Mouse (Mus musculus) ovary, postnatal 14 days (tissue): ENCODE data around the gene Padi2.

Source experiments
- DNase-seq: peaks from one replicate; pipeline ENCODE4 v3.0.0; 2022; ENCODE audit warnings: low spot score

The Padi2 gene

DNA sequence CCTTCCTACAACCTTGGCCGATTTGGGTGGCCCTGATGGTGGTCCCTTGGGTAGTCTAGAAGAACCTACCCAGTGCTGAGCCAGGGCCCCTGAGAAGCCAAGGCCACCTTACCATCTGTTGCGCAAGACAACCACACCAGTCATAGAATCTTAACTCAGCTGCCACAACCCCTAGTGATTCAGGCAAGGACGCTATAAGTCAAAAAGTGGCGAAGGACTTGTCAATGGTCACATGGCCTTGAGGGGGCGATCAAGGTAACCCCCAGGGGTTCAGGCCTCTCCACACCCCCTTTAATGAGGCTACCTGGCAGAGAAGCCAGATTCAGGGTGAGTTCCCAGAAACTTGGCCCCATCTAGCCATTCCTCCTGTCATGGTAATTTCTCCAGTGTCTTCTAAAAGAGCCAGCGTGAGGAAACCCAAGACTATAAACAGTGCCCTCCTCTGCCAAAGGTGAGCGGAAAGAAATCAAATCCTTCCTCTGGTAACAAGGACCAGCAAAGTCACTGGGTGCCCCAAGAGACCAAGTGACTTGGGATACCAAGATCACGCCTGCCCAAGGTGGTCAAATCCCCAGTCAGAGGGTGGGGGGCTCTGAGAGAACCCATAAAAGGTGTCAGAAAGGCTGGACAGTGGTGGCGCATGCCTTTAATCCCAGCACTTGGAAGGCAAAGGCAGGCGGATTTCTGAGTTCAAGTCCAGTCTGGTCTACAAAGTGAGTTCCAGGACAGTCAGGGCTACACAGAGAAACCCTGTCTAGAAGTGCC is 53.8 kb downstream of the Padi2 start:
- DNase-seq = no peak

DNA sequence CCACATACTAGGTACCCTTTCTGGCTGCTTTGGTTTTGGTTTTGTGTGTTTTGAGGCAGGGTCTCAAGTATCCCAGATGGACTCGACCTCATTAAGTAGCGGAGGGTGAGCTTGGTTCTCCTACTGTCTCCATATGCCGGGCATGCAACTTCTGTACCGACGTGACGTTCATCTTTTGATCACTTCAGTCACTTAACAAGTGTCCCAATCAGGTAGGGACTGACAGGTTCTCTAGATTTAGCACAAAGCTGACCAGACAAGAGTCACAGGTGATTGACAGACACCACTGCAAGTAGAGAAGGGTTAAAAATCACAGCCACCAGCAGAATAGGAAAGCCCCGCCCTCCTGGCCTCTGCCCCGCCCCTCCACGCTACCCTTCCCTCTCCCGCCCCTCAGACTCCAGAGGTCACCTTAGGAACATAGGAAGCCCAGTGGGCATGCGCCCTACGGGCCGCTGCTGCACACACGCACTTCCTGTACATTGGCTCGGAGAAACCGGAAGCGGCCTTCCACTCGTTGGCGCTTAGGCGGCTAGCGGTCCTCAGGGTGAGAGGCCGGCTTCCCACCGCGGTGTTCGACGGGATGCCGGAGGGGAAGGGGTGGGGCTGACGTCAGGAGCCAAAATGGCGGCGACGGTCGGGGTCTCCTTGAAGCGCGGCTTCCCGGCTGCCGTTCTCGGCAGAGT is 54.8 kb downstream of the Padi2 start, which contains the start of gene Sdhb:
TSS of gene Sdhb (plus strand) at position 423 of the 686 bp plus-strand sequence.
- peak; percentile 89 for DNase-seq

DNA sequence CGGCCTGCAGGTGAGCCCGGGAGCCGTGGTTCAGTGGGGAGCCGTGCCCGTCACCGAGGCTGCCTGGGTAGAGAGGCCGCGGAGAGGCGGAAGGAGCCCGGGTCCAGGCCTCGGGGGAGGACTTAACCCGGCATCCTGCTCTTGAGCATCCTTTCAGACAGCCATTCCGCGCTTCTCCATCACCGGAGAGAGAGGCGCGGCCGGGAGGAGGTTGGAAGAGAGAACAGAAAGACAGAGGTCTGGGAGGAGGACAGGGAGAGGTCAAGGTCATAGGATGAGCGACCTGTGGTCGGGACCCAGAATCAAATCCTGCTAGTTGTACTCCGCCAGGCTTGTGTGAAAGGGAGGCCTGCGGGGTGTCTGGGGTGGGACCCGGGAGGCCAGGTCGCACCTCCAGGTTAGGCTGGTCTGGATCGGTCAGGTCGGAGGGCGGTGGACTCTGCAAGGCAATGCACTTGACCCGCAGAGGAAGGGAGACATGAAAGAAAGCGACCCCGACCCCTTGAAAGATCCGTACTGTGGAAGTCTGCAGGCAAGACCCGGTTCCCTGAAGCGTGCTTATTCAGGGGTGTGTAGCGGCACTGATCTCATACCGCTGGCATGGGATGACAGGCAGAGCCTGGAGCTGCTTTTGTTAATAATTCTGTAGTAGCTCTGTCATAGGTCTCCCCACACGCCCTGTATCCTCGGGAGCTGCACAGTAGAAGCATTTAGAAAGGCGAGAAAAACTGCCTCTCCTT is 55.5 kb downstream of the Padi2 start:
- no peak for DNase-seq

DNA sequence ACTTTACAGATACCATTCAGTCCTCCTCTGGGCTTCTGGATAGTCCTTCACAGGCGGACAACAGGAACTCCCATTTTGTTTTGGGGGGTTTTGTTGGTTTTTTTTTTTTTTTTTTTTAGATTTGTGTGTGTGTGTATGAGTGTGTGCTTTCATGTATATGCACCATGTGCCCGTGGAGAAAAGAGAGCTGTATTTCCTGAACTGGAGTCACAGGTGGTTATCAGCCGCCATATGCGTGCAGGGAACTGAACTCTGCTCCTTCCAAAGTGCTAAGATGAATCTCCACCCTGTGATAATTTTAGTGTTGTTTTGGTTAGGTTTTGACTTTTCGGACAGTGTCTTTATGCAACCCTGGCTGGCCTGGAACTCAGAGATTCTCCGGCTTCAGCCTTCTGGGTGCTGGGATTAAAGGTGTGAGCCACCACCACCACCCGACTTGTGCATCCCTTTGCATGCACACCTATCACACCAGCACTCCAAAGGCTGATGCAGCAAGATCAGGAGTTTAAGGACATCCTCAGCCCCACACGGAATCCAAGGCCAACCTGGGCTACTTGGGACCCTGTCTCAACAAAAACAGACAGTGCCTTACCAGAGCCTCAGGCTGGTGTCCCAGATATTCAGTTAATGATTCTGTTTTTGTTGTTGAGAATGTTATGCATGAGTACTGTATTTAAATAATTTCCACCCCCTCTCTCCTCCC is 56.2 kb downstream of the Padi2 start:
- no peak for DNase-seq

DNA sequence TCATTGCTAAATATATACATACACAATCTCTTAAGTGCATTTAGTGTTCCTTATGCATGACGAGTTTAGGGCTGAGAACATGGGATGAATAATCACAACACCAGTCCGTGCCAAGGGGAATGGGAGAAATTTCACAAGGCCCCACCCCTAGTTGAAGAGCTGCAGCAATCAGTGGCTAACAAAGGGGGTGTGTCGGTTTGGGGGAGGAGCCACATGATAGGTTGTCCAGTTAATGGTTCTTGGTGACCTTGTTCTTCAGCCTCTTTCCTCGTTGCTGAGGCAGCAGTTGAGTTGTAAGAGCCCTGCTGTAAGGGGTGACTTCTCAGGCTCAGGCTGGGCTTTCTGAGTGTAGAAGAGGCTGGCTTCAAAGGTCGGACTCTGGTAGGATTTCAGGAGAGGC is 56.8 kb downstream of the Padi2 start:
- DNase-seq = no peak

DNA sequence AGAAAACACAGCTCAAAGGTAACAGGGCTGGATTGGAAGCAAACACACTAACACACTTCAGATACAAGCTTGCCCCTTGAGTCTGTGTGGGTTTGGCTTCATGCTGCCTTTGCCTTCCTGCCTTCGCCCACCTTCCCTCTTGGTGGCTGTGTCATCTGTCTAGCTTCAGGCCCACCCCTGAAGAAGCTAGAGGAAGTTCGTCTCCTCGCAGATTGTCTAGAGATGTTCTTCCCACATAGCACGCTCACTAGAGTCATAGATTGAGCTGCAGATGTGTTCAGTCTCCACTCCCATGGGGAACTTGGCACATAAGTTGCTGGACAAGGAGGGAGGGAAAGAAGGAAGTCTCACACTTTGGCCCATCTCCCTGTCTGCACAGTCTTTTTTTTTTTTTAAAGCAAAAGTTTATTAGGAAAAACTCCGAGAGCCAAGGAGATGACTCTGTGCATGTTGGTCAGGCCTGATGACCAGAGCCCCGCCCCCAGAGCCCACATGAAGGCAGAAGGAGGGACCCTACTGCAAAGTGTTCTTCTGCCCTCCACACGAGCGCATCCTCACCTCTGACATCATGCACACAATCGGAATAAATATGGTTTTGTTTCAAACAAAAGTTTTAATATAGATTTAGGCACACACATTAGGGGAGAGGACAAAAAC is 57.9 kb downstream of the Padi2 start:
- DNase-seq = no peak

DNA sequence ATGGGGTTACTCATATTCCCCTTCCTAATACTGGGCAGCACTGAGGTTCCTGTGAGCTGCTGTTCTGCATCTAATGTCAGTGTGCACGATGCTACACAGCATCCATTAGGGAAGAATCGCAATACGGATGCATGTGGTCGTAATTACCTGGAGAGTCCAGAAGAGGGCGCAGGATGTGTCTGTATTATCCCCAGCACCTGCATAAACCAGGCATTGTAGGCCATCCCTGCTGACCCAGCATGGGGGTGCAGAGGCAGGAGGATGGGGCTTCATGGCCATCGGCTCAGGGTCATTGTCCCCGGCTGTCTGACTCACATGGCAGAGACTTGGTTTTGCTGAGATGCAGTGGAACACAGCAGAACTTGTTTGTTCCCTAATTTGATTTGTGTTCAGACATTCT is 58.5 kb downstream of the Padi2 start:
- DNase-seq = peak; percentile 67

DNA sequence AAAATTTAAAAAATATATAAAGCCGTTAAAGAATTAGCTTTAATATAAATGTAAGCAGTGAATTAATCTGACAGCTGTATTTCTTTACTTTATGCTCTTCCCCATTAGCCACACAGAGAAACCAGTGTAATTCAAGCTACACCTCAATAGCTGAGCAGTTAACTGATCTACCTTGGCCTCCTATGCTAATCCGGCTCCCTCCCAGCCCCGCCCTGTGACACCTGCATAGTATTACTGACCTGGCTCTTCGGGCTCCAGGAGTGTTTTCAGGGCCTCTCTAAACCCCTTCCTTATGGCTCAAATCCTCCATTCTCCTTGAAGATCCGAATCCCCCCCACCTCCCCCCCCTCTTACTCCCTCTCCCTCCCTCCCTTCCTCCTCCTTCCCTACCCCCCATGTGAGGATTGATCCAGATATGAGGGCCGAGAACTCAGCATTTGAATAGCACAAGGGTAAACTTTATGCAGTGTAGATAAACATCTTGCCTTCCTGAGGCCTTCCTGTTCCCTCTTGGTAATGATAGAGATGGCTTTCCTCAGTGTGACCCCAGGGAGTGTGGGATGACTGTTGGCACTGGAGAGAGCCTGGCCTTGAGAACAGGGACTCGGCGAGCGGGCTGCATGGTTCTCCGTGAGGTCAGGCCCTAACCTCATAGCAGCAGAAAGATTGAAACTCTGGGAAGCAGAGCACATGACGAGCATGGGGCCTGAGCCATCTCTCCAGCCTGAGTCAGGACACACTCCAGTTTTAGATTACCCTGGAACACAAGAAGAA is 61.4 kb downstream of the Padi2 start:
- DNase-seq = no peak

DNA sequence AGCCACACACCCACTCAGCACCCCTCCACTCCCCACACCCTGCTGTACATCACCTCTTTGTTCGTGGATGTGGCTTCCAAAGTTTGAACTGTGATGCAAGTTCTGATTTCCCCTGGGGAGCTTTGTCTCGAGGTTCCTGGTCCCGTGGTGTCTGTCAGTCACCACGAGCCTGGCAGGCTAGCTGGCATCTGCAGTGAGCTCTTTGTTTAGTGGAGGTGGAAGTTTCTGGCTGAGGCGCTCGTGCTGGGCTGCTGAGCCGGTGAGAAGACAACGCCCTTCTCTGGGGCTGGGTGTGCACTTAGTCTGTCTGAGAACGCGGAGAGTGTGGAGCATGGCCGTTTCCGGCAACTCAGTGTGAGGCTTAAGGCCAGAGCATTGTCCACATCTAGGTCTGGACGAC is 65.5 kb downstream of the Padi2 start:
- no peak for DNase-seq

DNA sequence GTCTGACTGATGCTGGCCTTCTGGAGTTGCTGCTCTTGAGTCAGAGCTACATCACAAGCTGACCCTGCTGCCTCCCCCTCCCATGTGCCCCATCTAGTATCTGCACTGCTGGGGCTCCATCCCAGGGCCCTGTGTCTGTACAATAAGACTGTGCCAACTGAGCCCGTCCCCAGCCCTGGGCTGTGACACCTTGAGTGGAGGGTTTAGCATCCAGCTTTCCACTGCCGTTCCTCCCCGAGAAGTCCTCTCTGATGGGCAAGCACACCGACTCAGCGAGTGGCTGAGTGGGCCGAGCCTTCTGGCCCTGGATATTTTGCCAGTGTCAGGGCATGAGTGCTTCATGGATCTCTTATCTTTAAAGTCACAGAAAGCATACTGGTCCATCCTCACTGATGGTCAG is 68.3 kb downstream of the Padi2 start:
- DNase-seq = no peak

DNA sequence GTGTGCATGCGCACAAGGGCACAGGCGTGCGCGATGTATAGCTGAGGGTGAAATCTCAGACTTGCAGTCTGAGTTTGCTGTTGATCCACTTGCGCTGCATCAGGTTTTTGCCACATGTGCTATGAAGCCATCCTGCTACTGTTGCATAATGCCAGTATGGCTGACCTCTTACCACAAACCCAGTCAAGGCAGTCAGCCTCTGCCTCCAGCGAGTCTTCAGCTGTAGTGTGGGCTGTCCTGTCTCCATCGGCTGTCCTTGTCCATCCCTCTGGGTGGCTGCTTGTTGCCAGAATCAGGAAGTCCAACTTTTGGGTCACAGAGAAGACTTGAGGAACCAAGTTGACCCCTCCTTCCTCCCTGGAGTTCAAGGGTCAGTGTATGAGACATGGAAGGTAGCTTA is 69.2 kb downstream of the Padi2 start:
- DNase-seq = no peak

DNA sequence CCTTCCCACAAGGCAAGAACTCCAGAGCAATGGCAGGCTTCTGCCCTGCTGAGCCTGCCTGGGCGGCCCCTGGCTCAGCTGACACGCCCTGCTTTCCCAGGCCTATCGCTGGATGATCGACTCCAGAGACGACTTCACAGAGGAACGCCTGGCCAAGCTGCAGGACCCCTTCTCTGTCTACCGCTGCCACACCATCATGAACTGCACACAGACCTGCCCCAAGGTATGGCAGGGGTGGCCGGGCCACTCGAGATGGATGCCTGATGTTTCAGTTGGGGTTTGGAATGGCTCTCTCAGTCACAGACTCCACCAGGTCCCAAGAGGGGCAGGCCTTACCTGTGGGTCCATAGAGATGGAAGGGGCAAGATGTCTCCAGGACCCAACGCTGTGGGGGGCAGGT is 71.1 kb downstream of the Padi2 start:
- no peak for DNase-seq

DNA sequence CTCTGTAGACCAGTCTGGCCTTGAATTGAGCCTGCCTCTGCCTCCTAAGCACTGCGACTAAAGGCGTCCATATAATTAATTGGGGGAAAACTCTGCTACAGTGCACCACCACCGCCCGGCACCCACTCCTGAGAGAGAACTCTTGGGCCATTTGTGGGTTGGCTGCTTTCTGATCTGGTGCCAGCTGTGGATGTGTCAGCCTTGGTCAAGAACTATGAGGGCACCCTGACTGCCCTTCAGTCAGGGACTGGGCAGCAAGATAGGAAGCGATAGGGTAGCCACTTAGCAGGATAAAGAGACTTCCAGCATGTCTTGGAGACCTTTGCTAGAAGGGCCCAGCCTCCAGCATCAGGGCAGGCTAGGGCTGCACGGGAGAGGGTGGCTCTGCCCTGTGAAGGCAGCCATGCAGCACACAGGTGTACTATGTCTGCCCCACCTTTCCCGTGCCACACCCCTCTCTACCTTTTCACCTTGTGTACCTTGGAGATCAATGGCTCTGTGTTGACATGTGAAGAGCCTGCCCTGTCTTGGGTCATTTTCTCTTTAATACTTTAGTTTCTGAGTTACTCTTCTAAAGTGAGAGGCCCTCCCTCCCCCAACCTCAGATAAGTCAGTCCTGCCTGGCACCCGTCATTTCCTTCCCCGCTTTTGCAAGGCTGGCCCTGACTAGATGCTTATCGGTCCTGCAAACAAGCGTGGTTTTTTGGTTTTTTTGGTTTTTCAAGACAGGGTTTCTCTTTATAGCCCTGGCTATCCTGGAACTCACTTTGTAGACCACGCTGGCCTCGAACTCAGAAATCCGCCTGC is 71.9 kb downstream of the Padi2 start:
- no peak for DNase-seq

DNA sequence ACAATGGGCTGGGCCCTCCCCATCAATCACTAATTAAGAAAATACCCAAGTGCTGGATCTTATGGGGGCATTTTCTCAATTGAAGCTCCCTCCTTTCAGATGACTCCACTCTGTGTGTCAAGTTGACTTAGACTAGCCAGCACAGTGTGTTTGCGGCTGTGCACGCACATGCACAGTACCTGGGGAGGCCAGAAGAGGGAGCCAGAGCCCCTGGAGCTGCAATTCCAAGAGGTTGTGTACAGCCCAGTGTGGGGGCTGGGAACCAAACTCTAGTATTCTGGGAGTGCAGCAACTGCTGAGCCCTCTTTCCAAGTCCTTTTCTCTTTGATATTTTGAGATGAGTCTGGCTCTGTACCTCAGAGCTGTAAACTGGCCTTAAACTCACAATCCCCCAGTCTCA is 75.5 kb downstream of the Padi2 start:
- no peak for DNase-seq

DNA sequence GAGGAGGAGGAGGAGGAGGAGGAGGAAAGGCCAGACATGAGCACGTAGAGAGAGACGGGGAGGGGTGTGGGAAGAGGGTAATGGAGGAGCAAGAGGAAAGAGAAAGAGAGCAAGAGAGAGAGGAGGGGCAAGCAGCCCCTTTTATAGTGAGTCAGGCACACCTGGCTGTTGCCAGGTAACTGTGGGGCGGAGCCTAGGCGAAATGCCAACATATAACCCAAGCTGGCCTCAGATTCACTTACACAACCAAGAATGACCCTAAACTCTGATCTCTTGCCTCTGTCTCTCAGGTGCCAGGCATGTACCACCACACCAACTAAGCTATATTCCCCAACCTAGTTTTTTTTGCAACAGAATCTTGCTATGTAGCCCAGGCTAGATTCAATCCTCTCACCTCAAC is 76.7 kb downstream of the Padi2 start:
- DNase-seq = no peak

DNA sequence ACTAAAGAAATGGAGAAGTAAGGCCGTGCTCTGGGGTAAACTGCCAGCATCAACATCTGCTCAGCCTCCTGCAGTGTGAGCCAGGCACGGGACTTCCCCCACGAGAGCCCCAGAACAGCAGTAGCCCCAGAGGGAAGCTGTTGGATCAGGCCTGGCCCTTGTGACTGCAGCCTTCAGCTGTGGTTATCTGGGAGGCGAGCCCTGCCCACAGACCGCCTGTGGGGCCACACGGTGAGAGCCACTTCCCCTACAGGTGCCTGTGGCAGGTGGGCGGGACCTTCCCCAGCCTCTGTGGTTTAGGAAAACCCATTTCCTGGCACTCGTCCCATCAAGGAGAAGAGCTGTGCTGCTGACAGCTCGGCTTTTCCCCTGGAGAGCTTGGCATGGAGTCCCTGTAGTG is 77.3 kb downstream of the Padi2 start:
- DNase-seq = no peak

DNA sequence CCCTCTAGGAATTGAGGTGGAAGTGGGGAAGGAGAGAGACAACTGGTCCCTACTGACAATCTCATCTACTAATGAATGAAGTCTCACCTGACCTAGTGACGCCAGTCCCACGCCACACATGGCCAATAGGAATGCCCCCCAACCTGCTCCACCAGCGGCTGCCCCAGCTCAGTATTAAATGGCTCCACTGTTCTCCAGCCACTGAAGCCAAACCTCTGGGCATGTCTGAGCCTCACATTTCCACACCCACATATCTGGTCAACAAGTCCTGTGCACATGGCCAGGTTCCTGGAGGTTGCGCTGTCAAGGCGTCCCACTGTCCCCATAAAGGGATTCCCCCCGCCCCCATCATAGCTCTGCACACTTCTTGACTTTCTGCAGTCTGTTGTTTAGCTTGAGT is 78.4 kb downstream of the Padi2 start:
- DNase-seq = no peak

DNA sequence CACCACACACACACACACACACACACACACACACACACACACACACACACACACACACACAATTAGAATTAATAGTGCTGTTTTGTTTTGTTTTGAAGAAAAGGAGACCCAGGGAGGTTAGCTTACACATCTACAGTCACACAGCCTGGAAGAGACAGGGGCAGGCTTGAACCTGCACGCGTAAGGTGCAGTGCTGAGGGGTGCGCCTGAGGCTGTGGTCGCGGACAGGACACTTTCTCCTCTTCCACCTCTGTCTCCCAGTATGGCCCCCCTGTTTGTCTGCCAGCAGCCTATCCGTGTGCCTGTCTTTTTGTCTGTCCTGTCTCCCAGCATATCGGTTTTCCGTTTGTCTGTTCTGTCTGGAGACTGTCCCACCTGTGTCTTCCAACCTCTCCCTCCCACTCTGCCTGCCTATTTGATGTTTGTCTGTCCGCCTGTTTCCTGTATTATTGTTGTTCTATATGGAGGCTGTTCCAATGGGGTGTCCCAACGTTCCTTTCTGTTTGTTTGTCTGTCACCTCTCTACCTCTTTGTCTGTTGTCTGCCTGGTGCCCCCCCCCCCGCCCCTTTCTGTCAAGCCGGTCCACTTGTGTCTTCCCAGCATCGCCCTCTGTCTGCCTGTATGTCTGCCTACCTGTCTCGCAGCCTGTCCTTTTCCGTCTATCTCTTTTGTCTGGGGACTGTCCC is 80.0 kb downstream of the Padi2 start:
- DNase-seq = no peak

DNA sequence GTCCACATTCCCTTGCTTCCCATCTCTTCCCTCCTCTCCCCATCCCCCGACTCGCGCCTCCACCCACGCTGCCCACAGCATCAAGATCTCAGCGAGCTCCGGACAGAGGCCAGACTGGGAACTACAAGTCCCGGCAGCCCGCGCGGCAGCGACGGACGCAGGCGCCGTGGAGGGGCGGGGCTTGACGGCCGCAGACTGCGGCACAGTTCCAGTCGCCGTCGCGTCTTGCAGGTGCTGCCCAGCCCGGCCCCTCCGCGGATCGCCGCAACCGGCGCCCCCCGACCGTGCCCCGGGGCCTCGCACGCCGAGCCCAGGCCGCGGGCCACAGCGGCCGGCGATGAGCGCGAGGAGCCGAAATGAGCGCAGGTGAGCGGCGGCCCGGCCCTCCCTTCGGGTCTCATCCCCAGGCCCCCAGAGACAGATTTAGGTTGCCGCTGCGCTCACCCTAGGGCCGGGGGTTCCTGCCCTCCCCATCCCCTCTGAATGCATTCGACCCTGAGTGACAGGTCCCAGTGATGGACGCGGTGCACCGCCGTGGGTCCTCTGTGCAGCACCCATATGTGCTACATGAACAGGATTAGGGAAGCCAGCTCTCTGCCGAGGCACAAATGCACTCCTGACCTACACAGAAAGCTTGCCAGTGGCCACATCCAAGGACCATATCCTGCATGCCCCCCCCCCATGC is 80.7 kb downstream of the Padi2 start, which contains the start of gene Atp13a2:
TSS of gene Atp13a2 (plus strand) at position 163 of the 685 bp plus-strand sequence.
- peak; percentile 87 for DNase-seq
